Comparison of ENCODE assay signal across 10 mouse cellular contexts in the genomic region with DNA sequence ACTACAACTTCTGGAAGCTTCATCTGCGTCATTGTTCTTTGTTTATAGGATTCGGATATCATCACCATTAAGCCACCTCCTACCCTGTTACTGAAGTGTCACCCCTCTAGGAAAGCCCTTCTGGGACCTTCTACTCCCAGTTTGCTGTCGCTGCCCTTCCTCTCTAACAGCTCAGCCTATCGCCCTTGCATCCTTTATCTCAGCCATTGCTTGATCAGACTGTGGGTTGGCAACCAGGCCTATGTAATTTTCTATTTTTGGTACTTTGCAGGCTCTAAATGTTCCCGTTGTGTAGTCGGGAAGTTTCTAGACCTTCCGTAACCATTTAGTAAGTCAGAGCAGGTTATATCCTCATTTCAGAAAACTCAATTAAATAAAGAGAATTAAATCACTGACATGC. TPM values are rescaled to one million over a fixed set of nuclear protein-coding genes. Genes with fewer than 3 reads are reported as not detected.
DNase-seq lines count a peak whose midpoint lies in the region; ATAC-seq and TF ChIP-seq lines count a peak whose summit lies in the region.
"Had no signal": no experiment of that assay in that cellular context is flagged by ENCODE, and none has a peak within 500 bp of the region (broad histone marks: within the 10 kb centered on the region; RNA-seq: fewer than 3 reads in every experiment).

No protein-coding gene starts in this region.

- peaks cover 5% of the 10 kb centered on the region; the same call in 1 of the 2 replicates for H3K4me1 ChIP-seq in embryonic facial prominence, embryonic 15.5 days
- 0 out of 2 replicates have a peak, but pooled peaks cover 8% of the 10 kb centered on the region for H3K4me1 ChIP-seq in hindbrain, embryonic 13.5 days (replicated peaks)
- H3K4me1 ChIP-seq in midbrain, postnatal 0 days (ENCODE audit: insufficient read depth, low read length) = no peaks in the 10 kb centered on the region; the same call in 1 of the 2 replicates
- 0 out of 2 replicates have a peak, but pooled peaks cover 3% of the 10 kb centered on the region for H3K4me1 ChIP-seq in liver, embryonic 11.5 days (replicated peaks; ENCODE audit: control insufficient read depth, insufficient read depth, low read length)

- H3K9me3 ChIP-seq in embryonic facial prominence, embryonic 15.5 days (replicated peaks) = no peaks in the 10 kb centered on the region
- no peaks in the 10 kb centered on the region for H3K9me3 ChIP-seq in hindbrain, embryonic 13.5 days
- H3K9me3 ChIP-seq in midbrain, postnatal 0 days (ENCODE audit: low read length) = no peaks in the 10 kb centered on the region
- H3K9me3 ChIP-seq in liver, embryonic 11.5 days (ENCODE audit: control insufficient read depth, low read length) = no peaks in the 10 kb centered on the region

- peak; percentile 7 to 9 for DNase-seq in left cerebral cortex, adult 18-20 months (ENCODE audit: low spot score in 2 of 2)
- DNase-seq in left cerebral cortex, postnatal 4 days = no peak
- DNase-seq in midbrain, postnatal 0 days (ENCODE audit: low spot score) = no peak
- DNase-seq in adrenal gland, postnatal 14 days = no peak
- no peak for DNase-seq in liver, embryonic 11.5 days (ENCODE audit: low spot score)

- H3K4me2 ChIP-seq in embryonic facial prominence, embryonic 15.5 days (replicated peaks) = peak overlapping the region; percentile 70; the same call in 1 of the 2 replicates
- H3K4me2 ChIP-seq in hindbrain, embryonic 13.5 days = peak overlapping the region; percentile 68
- H3K4me2 ChIP-seq in midbrain, postnatal 0 days (ENCODE audit: low read depth, low read length, poor library complexity, severe bottlenecking) = peak overlapping the region; percentile 78
- H3K4me2 ChIP-seq in liver, embryonic 11.5 days = no peak overlapping the region

- WGBS in embryonic facial prominence, embryonic 15.5 days = 86% methylated on average over 7 of the region's 7 CpGs
- 87% methylated on average over 7 of the region's 7 CpGs for WGBS in hindbrain, embryonic 13.5 days
- 85% methylated on average over 7 of the region's 7 CpGs for WGBS in midbrain, postnatal 0 days
- WGBS in liver, embryonic 11.5 days = 84% methylated on average over 7 of the region's 7 CpGs

- intact Hi-C loops in left cerebral cortex, postnatal 4 days (cut with DNase I) = no loop called here

- TF ChIP-seq CTCF in midbrain, postnatal 0 days (IDR thresholded peaks at IDR 0.05) = no peak

- ATAC-seq in embryonic facial prominence, embryonic 15.5 days (ENCODE audit: insufficient number of reproducible peaks, low FRiP score, low TSS enrichment, low read depth) = no peak
- 0 out of 2 replicates have a peak, but pooled peaks have one; percentile 50 for ATAC-seq in hindbrain, embryonic 13.5 days (ENCODE audit: low FRiP score)
- no peak for ATAC-seq in midbrain, postnatal 0 days (ENCODE audit: low FRiP score)
- no peak for ATAC-seq in liver, embryonic 11.5 days (replicated peaks; ENCODE audit: low FRiP score)
- ATAC-seq: Patski had no signal

- H3K9ac ChIP-seq in embryonic facial prominence, embryonic 15.5 days = no peak overlapping the region
- peak overlapping the region; percentile 73; the same call in 1 of the 2 replicates for H3K9ac ChIP-seq in hindbrain, embryonic 13.5 days
- H3K9ac ChIP-seq in midbrain, postnatal 0 days (replicated peaks; ENCODE audit: low read length, poor library complexity, severe bottlenecking) = no peak overlapping the region
- H3K9ac ChIP-seq in liver, embryonic 11.5 days (ENCODE audit: low read depth, low read length) = no peak overlapping the region

- H3K27ac ChIP-seq in embryonic facial prominence, embryonic 15.5 days (replicated peaks) = no peak overlapping the region
- H3K27ac ChIP-seq in hindbrain, embryonic 13.5 days = no peak overlapping the region
- no peak overlapping the region; the same call in 1 of the 2 replicates for H3K27ac ChIP-seq in midbrain, postnatal 0 days (ENCODE audit: low read depth, low read length)
- no peak overlapping the region for H3K27ac ChIP-seq in liver, embryonic 11.5 days (ENCODE audit: low read depth, low read length)

- no peaks in the 10 kb centered on the region for H3K36me3 ChIP-seq in embryonic facial prominence, embryonic 15.5 days
- no peaks in the 10 kb centered on the region for H3K36me3 ChIP-seq in hindbrain, embryonic 13.5 days
- no peaks in the 10 kb centered on the region for H3K36me3 ChIP-seq in midbrain, postnatal 0 days (ENCODE audit: insufficient read depth, low read length)
- no peaks in the 10 kb centered on the region for H3K36me3 ChIP-seq in liver, embryonic 11.5 days (ENCODE audit: control insufficient read depth, insufficient read depth, low read length)

- H3K4me3 ChIP-seq in embryonic facial prominence, embryonic 15.5 days (replicated peaks) = peak overlapping the region; percentile 41; the same call in 1 of the 2 replicates
- peak overlapping the region; percentile 49 for H3K4me3 ChIP-seq in hindbrain, embryonic 13.5 days
- peak overlapping the region; percentile 57 for H3K4me3 ChIP-seq in midbrain, postnatal 0 days (ENCODE audit: low read depth, low read length)
- no peak overlapping the region for H3K4me3 ChIP-seq in liver, embryonic 11.5 days (ENCODE audit: low read depth, low read length)

- H3K27me3 ChIP-seq in embryonic facial prominence, embryonic 15.5 days = no peaks in the 10 kb centered on the region
- no peaks in the 10 kb centered on the region for H3K27me3 ChIP-seq in hindbrain, embryonic 13.5 days
- H3K27me3 ChIP-seq in midbrain, postnatal 0 days (ENCODE audit: insufficient read depth, low read length) = no peaks in the 10 kb centered on the region
- no peaks in the 10 kb centered on the region for H3K27me3 ChIP-seq in liver, embryonic 11.5 days (replicated peaks; ENCODE audit: control insufficient read depth, insufficient read depth, low read length)
- H3K27me3 ChIP-seq: Patski had no signal

RNA-seq across cellular contexts. Expression of gene Ankrd45, which starts 0.7 kb away (rescaled TPM):
- 10 to 100 TPM; 85.6 to 89.2 TPM for total RNA-seq in left cerebral cortex, adult 18-20 months (2021)
- 10 to 100 TPM; 46.8 to 56.4 TPM for total RNA-seq in left cerebral cortex, postnatal 4 days (2021)
- 2.1 and 3.8 TPM in 2 replicates for polyA plus RNA-seq in embryonic facial prominence, embryonic 15.5 days (2015; fragmentation: Nextera tagmentation; extraction: Ambion mirVana)
- 13.6 and 14.0 TPM in 2 replicates for polyA plus RNA-seq in hindbrain, embryonic 13.5 days (2015; fragmentation: Nextera tagmentation; extraction: Ambion mirVana)
- 30.1 and 37.5 TPM in 2 replicates for total RNA-seq in midbrain, postnatal 0 days (2014; rRNA removed)
- polyA plus RNA-seq in midbrain, postnatal 0 days (2015; fragmentation: Nextera tagmentation; extraction: Ambion mirVana) = 28.7 and 30.5 TPM in 2 replicates
- 4.5 and 5.1 TPM in 2 replicates for total RNA-seq in adrenal gland, postnatal 14 days (2021)
- 0.53 and 0.74 TPM in 2 replicates for polyA plus RNA-seq in liver, embryonic 11.5 days (2014; fragmentation: Nextera tagmentation; extraction: Ambion mirVana)

RNA-seq across cellular contexts. Expression of gene Klhl20, which starts 11.9 kb away (rescaled TPM):
- total RNA-seq in left cerebral cortex, adult 18-20 months (2021) = 10 to 100 TPM; 15.2 to 16.9 TPM
- 10 to 100 TPM; 24.1 to 26.2 TPM for total RNA-seq in left cerebral cortex, postnatal 4 days (2021)
- polyA plus RNA-seq in embryonic facial prominence, embryonic 15.5 days (2015; fragmentation: Nextera tagmentation; extraction: Ambion mirVana) = 17.2 and 18.8 TPM in 2 replicates
- polyA plus RNA-seq in hindbrain, embryonic 13.5 days (2015; fragmentation: Nextera tagmentation; extraction: Ambion mirVana) = 16.9 and 17.9 TPM in 2 replicates
- 18.5 and 19.2 TPM in 2 replicates for total RNA-seq in midbrain, postnatal 0 days (2014; rRNA removed)
- polyA plus RNA-seq in midbrain, postnatal 0 days (2015; fragmentation: Nextera tagmentation; extraction: Ambion mirVana) = 13.3 and 14.2 TPM in 2 replicates
- total RNA-seq in adrenal gland, postnatal 14 days (2021) = 16.2 and 18.9 TPM in 2 replicates
- polyA plus RNA-seq in liver, embryonic 11.5 days (2014; fragmentation: Nextera tagmentation; extraction: Ambion mirVana) = 14.6 and 16.0 TPM in 2 replicates

RNA-seq across cellular contexts. Expression of gene Tex50, which starts 15.9 kb away (rescaled TPM):
- not detected for total RNA-seq in left cerebral cortex, adult 18-20 months (2021)
- total RNA-seq in left cerebral cortex, postnatal 4 days (2021) = not detected
- 0.23 TPM in 1 of 2 replicates, not detected in the other for polyA plus RNA-seq in embryonic facial prominence, embryonic 15.5 days (2015; fragmentation: Nextera tagmentation; extraction: Ambion mirVana)
- polyA plus RNA-seq in hindbrain, embryonic 13.5 days (2015; fragmentation: Nextera tagmentation; extraction: Ambion mirVana) = 0.82 and 0.83 TPM in 2 replicates
- not detected in 2 replicates for total RNA-seq in midbrain, postnatal 0 days (2014; rRNA removed)
- polyA plus RNA-seq in midbrain, postnatal 0 days (2015; fragmentation: Nextera tagmentation; extraction: Ambion mirVana) = 0.23 and 0.73 TPM in 2 replicates
- not detected in 2 replicates for total RNA-seq in adrenal gland, postnatal 14 days (2021)
- polyA plus RNA-seq in liver, embryonic 11.5 days (2014; fragmentation: Nextera tagmentation; extraction: Ambion mirVana) = not detected in 2 replicates
- total RNA-seq: heart, postnatal 4 days; left cerebral cortex, postnatal 36 days had no signal
- polyA plus RNA-seq: Patski had no signal

Comparison
In these comparisons a context has a peak if more than half of its experiments do, and no peak if none do; other contexts are left out.
1. DNase-seq: peak in left cerebral cortex, adult 18-20 months (2 of 2); none in left cerebral cortex, postnatal 4 days (single experiment), midbrain, postnatal 0 days (single experiment), adrenal gland, postnatal 14 days (single experiment) and liver, embryonic 11.5 days (single experiment).